Mouse (Mus musculus) C2C12 (cell line): ENCODE measurements around the gene Wdr45b.

Experiments
- CEBPB ChIP-seq: IDR thresholded peaks from one replicate; pipeline ENCODE4 v1.6.1; 2011; ENCODE audit warnings: low read depth, mild to moderate bottlenecking, control low read depth, moderate library complexity
- CTCF ChIP-seq: IDR thresholded peaks from one replicate; pipeline ENCODE4 v1.5.1; 2011; ENCODE audit not compliant: control insufficient read depth, insufficient read depth, insufficient read length
- MAX ChIP-seq: IDR thresholded peaks from one replicate; pipeline ENCODE4 v1.6.1; 2011; ENCODE audit warnings: mild to moderate bottlenecking, control low read depth
- MYOD1 ChIP-seq: IDR thresholded peaks from one replicate; pipeline ENCODE4 v1.6.1; 2011; ENCODE audit warnings: low read depth; ENCODE audit not compliant: control insufficient read depth, insufficient read length
- MYOG ChIP-seq: IDR thresholded peaks from one replicate; pipeline ENCODE4 v1.6.1; 2011; ENCODE audit not compliant: control insufficient read depth, insufficient read length; ENCODE audit errors: extremely low read depth
- USF1 ChIP-seq: IDR thresholded peaks from one replicate; pipeline ENCODE4 v1.6.1; 2011; ENCODE audit warnings: low read depth, mild to moderate bottlenecking, control low read depth, moderate library complexity

DNA sequence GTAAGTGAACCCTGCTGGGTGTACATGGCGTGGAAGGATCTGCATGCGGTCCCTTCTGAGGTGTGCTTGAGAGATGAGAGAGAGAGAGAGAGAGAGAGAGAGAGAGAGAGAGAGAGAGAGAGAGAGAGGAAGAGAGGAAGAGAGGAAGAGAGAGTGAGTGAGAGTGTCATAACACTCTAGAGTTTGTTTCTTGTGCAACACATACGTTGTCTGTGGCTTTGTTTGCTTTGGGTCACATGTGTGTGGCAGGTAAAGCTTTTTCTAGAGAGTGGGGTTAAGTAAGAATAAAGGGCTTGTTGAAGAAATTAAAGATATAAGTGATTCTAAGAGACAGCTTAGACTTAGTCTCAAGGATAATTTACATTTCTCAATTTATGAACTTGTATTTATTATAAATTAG, 76.2 kb downstream of the Wdr45b start:
- no peak for TF ChIP-seq CTCF
- TF ChIP-seq MAX: no peak
- TF ChIP-seq USF1: no peak
- TF ChIP-seq MYOG: no peak
- no peak for TF ChIP-seq CEBPB
- TF ChIP-seq MYOD1: no peak
